Mouse (Mus musculus): ENCODE measurements around the gene Entpd1. TPM values are rescaled to one million over a fixed set of nuclear protein-coding genes. Genes with fewer than 3 reads are reported as not detected.

Entpd1 gene
- total RNA-seq, 1 experiment, result 1.2 TPM

DNA sequence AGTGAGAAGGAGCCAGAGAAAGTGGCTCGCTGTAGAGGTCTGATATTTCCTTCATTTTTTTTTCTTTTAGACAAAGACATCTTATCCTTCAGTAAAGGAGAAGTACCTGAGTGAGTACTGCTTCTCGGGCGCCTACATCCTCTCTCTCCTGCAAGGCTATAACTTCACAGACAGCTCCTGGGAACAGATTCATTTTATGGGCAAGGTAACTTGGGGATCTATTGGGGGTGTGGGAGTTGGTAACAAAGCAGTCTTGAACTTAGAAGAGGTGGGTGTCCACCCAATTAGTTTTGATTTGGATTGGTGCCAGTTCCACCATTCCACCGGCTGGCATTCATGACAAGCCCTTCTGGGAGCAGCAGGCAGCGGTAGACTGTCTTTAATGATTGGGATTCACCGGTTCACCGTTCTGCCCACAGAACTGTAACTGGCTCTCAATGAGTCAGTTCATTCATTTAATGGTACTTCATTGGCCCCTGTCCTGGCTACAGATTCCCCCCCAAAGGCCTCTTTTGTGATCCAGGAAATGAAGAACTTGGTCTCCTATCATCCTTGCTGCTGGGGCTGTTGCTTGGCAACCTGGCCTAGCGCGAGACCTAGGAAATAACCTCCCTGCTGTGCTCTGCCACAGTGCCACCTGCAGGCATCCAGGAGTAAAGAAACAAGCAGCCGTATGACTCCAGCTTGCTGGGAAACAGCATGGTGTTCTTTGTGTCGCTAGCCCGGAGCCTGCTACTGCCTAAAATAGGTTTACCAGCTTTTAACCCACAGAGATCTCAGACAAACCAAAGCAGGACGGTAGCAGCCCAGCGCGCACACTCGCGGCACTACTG lies 124.7 kb downstream of the Entpd1 start:
- DNase-seq (ENCODE audit: low read depth, low spot score), result peak; percentile 83
- H3K27ac ChIP-seq (ENCODE audit: insufficient read depth, low read depth, low read length, poor library complexity, severe bottlenecking), result no peak overlapping the region
- no peak overlapping the region for H3K4me3 ChIP-seq (ENCODE audit: insufficient read depth in 1 of 2, low read depth in 1 of 2, low read length in 2 of 2, poor library complexity in 1 of 2, severe bottlenecking in 1 of 2)
- H3K9me3 ChIP-seq (ENCODE audit: control insufficient read depth, insufficient read depth, low read depth, low read length), result no peaks in the 10 kb centered on the region
- H3K4me1 ChIP-seq (ENCODE audit: control insufficient read depth in 2 of 2, insufficient read depth in 2 of 2, low read length in 2 of 2, poor library complexity in 1 of 2), result peaks cover 0 to 3% of the 10 kb centered on the region in 2 experiments; a peak in 1 of 4 replicates
- in situ Hi-C loops (cut with MboI; ENCODE audit: low sequenced_read_pairs in 2 of 2, unreplicated experiment in 2 of 2), result no loop called here
- peak; percentile 91 for TF ChIP-seq CHD2 (IDR thresholded peaks at IDR 0.05; ENCODE audit: low read depth, low read length)
- TF ChIP-seq ZC3H11A (IDR thresholded peaks at IDR 0.05; ENCODE audit: borderline replicate concordance, low read depth, low read length), result no peak
- TF ChIP-seq MAFK (IDR thresholded peaks at IDR 0.05; ENCODE audit: insufficient read depth, low read depth, low read length), result no peak
- TF ChIP-seq HCFC1 (IDR thresholded peaks at IDR 0.05; ENCODE audit: borderline replicate concordance, insufficient read depth, low read length), result no peak
- TF ChIP-seq ZNF384 (IDR thresholded peaks at IDR 0.05; ENCODE audit: low read depth, low read length), result no peak
- no peaks in the 10 kb centered on the region for H3K36me3 ChIP-seq (ENCODE audit: control insufficient read depth, insufficient read depth, low read length, poor library complexity, severe bottlenecking)
- peak overlapping the region; percentile 57; the same call in 1 of the 2 replicates for H3K9ac ChIP-seq (ENCODE audit: insufficient read depth, low read depth, low read length, poor library complexity, severe bottlenecking)

DNA sequence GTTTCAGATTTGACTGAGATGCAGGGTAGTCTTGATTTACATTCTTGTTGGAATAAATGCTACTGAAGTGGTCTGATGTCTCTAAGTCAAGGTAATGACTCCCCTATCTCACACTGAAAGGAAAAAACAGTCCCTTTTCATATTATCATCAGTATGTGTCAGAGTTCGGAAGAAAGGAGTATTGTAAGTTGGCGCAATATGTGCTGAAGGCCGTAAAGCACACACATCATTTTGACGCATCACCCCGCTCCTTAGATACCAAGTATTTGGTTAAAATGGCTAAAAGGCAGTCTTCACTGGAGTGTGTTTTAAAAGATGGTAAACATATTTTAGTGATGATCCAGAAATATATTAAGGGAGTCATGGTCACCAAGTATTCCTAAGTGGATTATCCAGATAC lies 125.4 kb downstream of the Entpd1 start:
- DNase-seq (ENCODE audit: low read depth, low spot score), result no peak
- Histone ChIP-seq H3K4me3 (ENCODE audit: insufficient read depth in 1 of 2, low read depth in 1 of 2, low read length in 2 of 2, poor library complexity in 1 of 2, severe bottlenecking in 1 of 2) (no peak overlapping the region), H3K36me3 (ENCODE audit: control insufficient read depth, insufficient read depth, low read length, poor library complexity, severe bottlenecking) (no peaks in the 10 kb centered on the region), H3K9ac (ENCODE audit: insufficient read depth, low read depth, low read length, poor library complexity, severe bottlenecking) (no peak overlapping the region), H3K27ac (ENCODE audit: insufficient read depth, low read depth, low read length, poor library complexity, severe bottlenecking) (no peak overlapping the region), H3K9me3 (ENCODE audit: control insufficient read depth, insufficient read depth, low read depth, low read length) (no peaks in the 10 kb centered on the region), H3K4me1 (ENCODE audit: control insufficient read depth in 2 of 2, insufficient read depth in 2 of 2, low read length in 2 of 2, poor library complexity in 1 of 2) (peaks cover 0 to 3% of the 10 kb centered on the region in 2 experiments; a peak in 1 of 4 replicates)
- in situ Hi-C loops (cut with MboI; ENCODE audit: low sequenced_read_pairs in 2 of 2, unreplicated experiment in 2 of 2), result no loop called here
- TF ChIP-seq ZC3H11A (IDR thresholded peaks at IDR 0.05; ENCODE audit: borderline replicate concordance, low read depth, low read length) (no peak), CHD2 (IDR thresholded peaks at IDR 0.05; ENCODE audit: low read depth, low read length) (no peak), MAFK (IDR thresholded peaks at IDR 0.05; ENCODE audit: insufficient read depth, low read depth, low read length) (no peak), ZNF384 (IDR thresholded peaks at IDR 0.05; ENCODE audit: low read depth, low read length) (no peak), HCFC1 (IDR thresholded peaks at IDR 0.05; ENCODE audit: borderline replicate concordance, insufficient read depth, low read length) (no peak)

DNA sequence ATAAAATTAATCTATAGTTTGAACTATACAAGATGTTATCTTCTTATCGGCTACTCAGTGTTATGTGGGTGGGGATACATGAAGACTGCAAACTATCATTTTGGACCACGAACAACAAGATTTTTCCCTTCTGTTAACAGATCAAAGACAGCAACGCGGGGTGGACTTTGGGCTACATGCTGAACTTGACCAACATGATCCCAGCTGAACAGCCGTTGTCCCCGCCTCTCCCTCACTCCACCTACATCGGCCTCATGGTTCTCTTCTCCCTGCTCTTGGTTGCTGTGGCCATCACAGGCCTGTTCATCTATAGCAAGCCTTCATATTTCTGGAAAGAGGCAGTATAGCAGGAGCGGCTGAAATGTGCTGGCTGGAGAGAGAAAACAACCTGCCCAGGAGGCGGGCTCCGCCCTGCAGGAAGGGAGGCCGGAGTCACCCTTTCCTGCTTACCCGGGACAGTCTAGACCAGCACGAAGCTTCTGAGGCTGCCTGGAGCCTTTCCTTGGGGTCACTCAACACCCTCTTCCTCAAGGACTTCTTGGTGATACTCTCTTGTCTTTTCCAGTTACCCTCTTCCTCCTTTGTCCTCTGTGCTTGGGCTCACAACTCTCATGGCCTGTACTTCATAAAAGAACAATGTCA lies 126.6 kb downstream of the Entpd1 start:
- Histone ChIP-seq H3K36me3 (ENCODE audit: control insufficient read depth, insufficient read depth, low read length, poor library complexity, severe bottlenecking) (no peaks in the 10 kb centered on the region), H3K9me3 (ENCODE audit: control insufficient read depth, insufficient read depth, low read depth, low read length) (no peaks in the 10 kb centered on the region), H3K4me1 (ENCODE audit: control insufficient read depth in 2 of 2, insufficient read depth in 2 of 2, low read length in 2 of 2, poor library complexity in 1 of 2) (peaks cover 0 to 3% of the 10 kb centered on the region in 2 experiments; a peak in 1 of 4 replicates), H3K4me3 (ENCODE audit: insufficient read depth in 1 of 2, low read depth in 1 of 2, low read length in 2 of 2, poor library complexity in 1 of 2, severe bottlenecking in 1 of 2) (no peak overlapping the region), H3K27ac (ENCODE audit: insufficient read depth, low read depth, low read length, poor library complexity, severe bottlenecking) (no peak overlapping the region), H3K9ac (ENCODE audit: insufficient read depth, low read depth, low read length, poor library complexity, severe bottlenecking) (no peak overlapping the region; the same call in 1 of the 2 replicates)
- in situ Hi-C loops (cut with MboI; ENCODE audit: low sequenced_read_pairs in 2 of 2, unreplicated experiment in 2 of 2), result no loop called here
- TF ChIP-seq CHD2 (IDR thresholded peaks at IDR 0.05; ENCODE audit: low read depth, low read length) (no peak), ZC3H11A (IDR thresholded peaks at IDR 0.05; ENCODE audit: borderline replicate concordance, low read depth, low read length) (no peak), MAFK (IDR thresholded peaks at IDR 0.05; ENCODE audit: insufficient read depth, low read depth, low read length) (no peak)
- no peak for DNase-seq (ENCODE audit: low read depth, low spot score)

DNA sequence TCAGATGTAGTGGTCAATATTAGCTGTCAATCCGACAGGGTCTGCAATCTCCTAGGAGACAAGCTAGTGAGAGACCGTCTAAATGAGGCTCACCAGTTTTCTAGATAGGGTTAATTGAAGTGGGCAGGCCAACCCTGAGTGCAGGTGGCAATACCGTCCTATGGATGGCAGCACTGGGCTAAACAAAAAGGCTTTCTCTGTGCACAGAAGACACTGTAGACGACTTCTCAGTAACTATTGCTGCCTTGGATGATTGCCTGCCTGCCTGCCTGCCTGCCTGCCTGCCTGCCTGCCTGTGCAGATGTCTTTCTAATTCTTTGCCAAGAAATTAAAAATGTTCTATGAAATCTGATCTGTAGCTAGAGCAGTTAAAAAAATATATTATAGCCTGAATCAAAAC lies 134.4 kb downstream of the Entpd1 start:
- H3K36me3 ChIP-seq (ENCODE audit: control insufficient read depth, insufficient read depth, low read length, poor library complexity, severe bottlenecking), result no peaks in the 10 kb centered on the region
- no peak overlapping the region for H3K9ac ChIP-seq (ENCODE audit: insufficient read depth, low read depth, low read length, poor library complexity, severe bottlenecking)
- H3K4me1 ChIP-seq (ENCODE audit: control insufficient read depth in 2 of 2, insufficient read depth in 2 of 2, low read length in 2 of 2, poor library complexity in 1 of 2), result peaks cover 2 to 4% of the 10 kb centered on the region in 2 experiments; a peak in 1 of 4 replicates
- no peaks in the 10 kb centered on the region for H3K9me3 ChIP-seq (ENCODE audit: control insufficient read depth, insufficient read depth, low read depth, low read length)
- no peak for DNase-seq (ENCODE audit: low read depth, low spot score)
- in situ Hi-C loops (cut with MboI; ENCODE audit: low sequenced_read_pairs in 2 of 2, unreplicated experiment in 2 of 2), result no loop called here
- H3K4me3 ChIP-seq (ENCODE audit: insufficient read depth in 1 of 2, low read depth in 1 of 2, low read length in 2 of 2, poor library complexity in 1 of 2, severe bottlenecking in 1 of 2), result no peak overlapping the region
- no peak overlapping the region for H3K27ac ChIP-seq (ENCODE audit: insufficient read depth, low read depth, low read length, poor library complexity, severe bottlenecking)
- TF ChIP-seq HCFC1 (IDR thresholded peaks at IDR 0.05; ENCODE audit: borderline replicate concordance, insufficient read depth, low read length) (no peak), CHD2 (IDR thresholded peaks at IDR 0.05; ENCODE audit: low read depth, low read length) (no peak), ZC3H11A (IDR thresholded peaks at IDR 0.05; ENCODE audit: borderline replicate concordance, low read depth, low read length) (no peak), ZNF384 (IDR thresholded peaks at IDR 0.05; ENCODE audit: low read depth, low read length) (no peak), MAFK (IDR thresholded peaks at IDR 0.05; ENCODE audit: insufficient read depth, low read depth, low read length) (no peak)

All from ES-E14 (cell line).